Mouse (Mus musculus): Measurements from ENCODE around the gene Oaf. TPM values are rescaled to one million over a fixed set of nuclear protein-coding genes. Genes with fewer than 3 reads are reported as not detected.

Oaf gene
- polyA plus RNA-seq, 1 experiment from 2014 or later = 89.3 TPM

- WGBS = 57% methylated on average over 5 of the region's 5 CpGs
- no peak for ATAC-seq (ENCODE audit: insufficient number of reproducible peaks, insufficient read depth, low FRiP score, low TSS enrichment)
- Histone ChIP-seq H3K4me3 (no peak overlapping the region), H3K9ac (0 out of 2 replicates have a peak overlapping the region, but pooled peaks have one; percentile 19), H3K4me2 (replicated peaks) (no peak overlapping the region; the same call in 1 of the 2 replicates), H3K36me3 (peaks cover 46% of the 10 kb centered on the region), H3K9me3 (no peaks in the 10 kb centered on the region), H3K4me1 (peaks cover 72% of the 10 kb centered on the region), H3K27me3 (no peaks in the 10 kb centered on the region), H3K27ac (no peak overlapping the region)
Observed at GRCm38 (mm10) chr9:43233044-43233443, 6.7 kb downstream of the Oaf start.

- no peak overlapping the region; the same call in 1 of the 2 replicates for H3K4me2 ChIP-seq (replicated peaks)
- peak overlapping the region; percentile 76; the same call in 1 of the 2 replicates for H3K27ac ChIP-seq
- 0 out of 2 replicates have a peak overlapping the region, but pooled peaks have one; percentile 28 for H3K9ac ChIP-seq
- 11% methylated on average over 5 of the region's 5 CpGs for WGBS
- no peaks in the 10 kb centered on the region for H3K27me3 ChIP-seq
- ATAC-seq (ENCODE audit: insufficient number of reproducible peaks, insufficient read depth, low FRiP score, low TSS enrichment) = no peak
- no peaks in the 10 kb centered on the region for H3K9me3 ChIP-seq
- peaks cover 46% of the 10 kb centered on the region for H3K36me3 ChIP-seq
- no peak overlapping the region for H3K4me3 ChIP-seq
- peaks cover 64% of the 10 kb centered on the region for H3K4me1 ChIP-seq
Observed at GRCm38 (mm10) chr9:43232286-43232685, 7.4 kb downstream of the Oaf start.

GRCm38 (mm10) chr9:43231805-43232204 is 7.9 kb downstream of the Oaf start:
- 42% methylated on average over 4 of the region's 4 CpGs for WGBS
- Histone ChIP-seq H3K4me2 (replicated peaks) (no peak overlapping the region; the same call in 1 of the 2 replicates), H3K36me3 (peaks cover 46% of the 10 kb centered on the region), H3K27ac (peak overlapping the region; percentile 76), H3K27me3 (no peaks in the 10 kb centered on the region), H3K4me1 (peaks cover 62% of the 10 kb centered on the region), H3K9ac (0 out of 2 replicates have a peak overlapping the region, but pooled peaks have one; percentile 28), H3K4me3 (no peak overlapping the region), H3K9me3 (no peaks in the 10 kb centered on the region)
- peak; percentile 52; the same call in 1 of the 2 replicates for ATAC-seq (ENCODE audit: insufficient number of reproducible peaks, insufficient read depth, low FRiP score, low TSS enrichment)

- Histone ChIP-seq H3K4me2 (replicated peaks) (no peak overlapping the region), H3K4me1 (peaks cover 68% of the 10 kb centered on the region), H3K27me3 (no peaks in the 10 kb centered on the region), H3K9me3 (no peaks in the 10 kb centered on the region), H3K4me3 (no peak overlapping the region), H3K9ac (no peak overlapping the region), H3K27ac (peak overlapping the region; percentile 76), H3K36me3 (peaks cover 42% of the 10 kb centered on the region)
- 37% methylated on average over 4 of the region's 4 CpGs for WGBS
- no peak for ATAC-seq (ENCODE audit: insufficient number of reproducible peaks, insufficient read depth, low FRiP score, low TSS enrichment)
Observed at GRCm38 (mm10) chr9:43230886-43231285, 8.8 kb downstream of the Oaf start.

- WGBS = 91% methylated on average over 7 of the region's 7 CpGs
- H3K27ac ChIP-seq = 0 out of 2 replicates have a peak overlapping the region, but pooled peaks have one; percentile 50
- no peak overlapping the region for H3K4me2 ChIP-seq (replicated peaks)
- no peak overlapping the region for H3K9ac ChIP-seq
- no peak overlapping the region for H3K4me3 ChIP-seq
- ATAC-seq (ENCODE audit: insufficient number of reproducible peaks, insufficient read depth, low FRiP score, low TSS enrichment) = no peak
- H3K27me3 ChIP-seq = no peaks in the 10 kb centered on the region
- peaks cover 37% of the 10 kb centered on the region for H3K36me3 ChIP-seq
- H3K4me1 ChIP-seq = peaks cover 69% of the 10 kb centered on the region
- no peaks in the 10 kb centered on the region for H3K9me3 ChIP-seq
Observed at GRCm38 (mm10) chr9:43229962-43230361, 9.7 kb downstream of the Oaf start.

GRCm38 (mm10) chr9:43229398-43229895 is 10.3 kb downstream of the Oaf start:
- H3K36me3 ChIP-seq = peaks cover 39% of the 10 kb centered on the region
- H3K9me3 ChIP-seq = no peaks in the 10 kb centered on the region
- no peaks in the 10 kb centered on the region for H3K27me3 ChIP-seq
- H3K9ac ChIP-seq = no peak overlapping the region
- ATAC-seq (ENCODE audit: insufficient number of reproducible peaks, insufficient read depth, low FRiP score, low TSS enrichment) = no peak
- no peak overlapping the region for H3K4me2 ChIP-seq (replicated peaks)
- H3K27ac ChIP-seq = no peak overlapping the region
- no peak overlapping the region for H3K4me3 ChIP-seq
- 94% methylated on average over 10 of the region's 10 CpGs for WGBS
- peaks cover 63% of the 10 kb centered on the region for H3K4me1 ChIP-seq

GRCm38 (mm10) chr9:43228745-43229144 is 11.0 kb downstream of the Oaf start:
- peaks cover 37% of the 10 kb centered on the region for H3K36me3 ChIP-seq
- WGBS = 89% methylated on average over 2 of the region's 2 CpGs
- no peaks in the 10 kb centered on the region for H3K9me3 ChIP-seq
- peaks cover 57% of the 10 kb centered on the region for H3K4me1 ChIP-seq
- H3K27ac ChIP-seq = no peak overlapping the region
- no peak overlapping the region for H3K4me3 ChIP-seq
- no peak for ATAC-seq (ENCODE audit: insufficient number of reproducible peaks, insufficient read depth, low FRiP score, low TSS enrichment)
- no peaks in the 10 kb centered on the region for H3K27me3 ChIP-seq
- no peak overlapping the region for H3K9ac ChIP-seq
- no peak overlapping the region for H3K4me2 ChIP-seq (replicated peaks)

- Histone ChIP-seq H3K4me2 (replicated peaks) (no peak overlapping the region), H3K4me1 (peaks cover 46% of the 10 kb centered on the region), H3K27me3 (no peaks in the 10 kb centered on the region), H3K27ac (no peak overlapping the region), H3K9ac (no peak overlapping the region), H3K4me3 (no peak overlapping the region), H3K36me3 (peaks cover 40% of the 10 kb centered on the region), H3K9me3 (no peaks in the 10 kb centered on the region)
- WGBS = 88% methylated on average over 8 of the region's 8 CpGs
- ATAC-seq (ENCODE audit: insufficient number of reproducible peaks, insufficient read depth, low FRiP score, low TSS enrichment) = no peak
Observed at GRCm38 (mm10) chr9:43227626-43228025, 12.1 kb downstream of the Oaf start.

- WGBS = 65% methylated on average over 9 of the region's 9 CpGs
- Histone ChIP-seq H3K4me1 (peaks cover 36% of the 10 kb centered on the region), H3K27ac (no peak overlapping the region), H3K9ac (no peak overlapping the region), H3K9me3 (no peaks in the 10 kb centered on the region), H3K36me3 (peaks cover 48% of the 10 kb centered on the region), H3K27me3 (no peaks in the 10 kb centered on the region), H3K4me2 (replicated peaks) (no peak overlapping the region), H3K4me3 (no peak overlapping the region)
- ATAC-seq (ENCODE audit: insufficient number of reproducible peaks, insufficient read depth, low FRiP score, low TSS enrichment) = no peak
Observed at GRCm38 (mm10) chr9:43226573-43227160, 13.0 kb downstream of the Oaf start.

GRCm38 (mm10) chr9:43225481-43225880 is 14.2 kb downstream of the Oaf start:
- ATAC-seq (ENCODE audit: insufficient number of reproducible peaks, insufficient read depth, low FRiP score, low TSS enrichment) = no peak
- Histone ChIP-seq H3K27ac (peak overlapping the region; percentile 58), H3K9me3 (no peaks in the 10 kb centered on the region), H3K36me3 (peaks cover 53% of the 10 kb centered on the region), H3K9ac (0 out of 2 replicates have a peak overlapping the region, but pooled peaks have one; percentile 5), H3K4me1 (peaks cover 25% of the 10 kb centered on the region), H3K4me3 (no peak overlapping the region), H3K27me3 (no peaks in the 10 kb centered on the region), H3K4me2 (replicated peaks) (no peak overlapping the region)
- 16% methylated on average over 2 of the region's 2 CpGs for WGBS

GRCm38 (mm10) chr9:43224771-43225355 is 14.8 kb downstream of the Oaf start:
- peak overlapping the region; percentile 58; the same call in 1 of the 2 replicates for H3K27ac ChIP-seq

GRCm38 (mm10) chr9:43222429-43222715 is 17.3 kb downstream of the Oaf start:
- no peak for ATAC-seq (ENCODE audit: insufficient number of reproducible peaks, insufficient read depth, low FRiP score, low TSS enrichment)
- Histone ChIP-seq H3K27ac (peak overlapping the region; percentile 32), H3K4me2 (replicated peaks) (no peak overlapping the region), H3K9me3 (no peaks in the 10 kb centered on the region), H3K9ac (no peak overlapping the region), H3K36me3 (peaks cover 46% of the 10 kb centered on the region), H3K4me1 (peaks cover 20% of the 10 kb centered on the region), H3K27me3 (no peaks in the 10 kb centered on the region), H3K4me3 (no peak overlapping the region)
- 42% methylated on average over 8 of the region's 8 CpGs for WGBS

More at GRCm38 (mm10) chr9:43224771-43225355, 14.8 kb downstream of the Oaf start:
- Histone ChIP-seq H3K4me3 (no peak overlapping the region), H3K9me3 (no peaks in the 10 kb centered on the region), H3K27me3 (no peaks in the 10 kb centered on the region), H3K4me1 (peaks cover 20% of the 10 kb centered on the region), H3K4me2 (replicated peaks) (no peak overlapping the region), H3K9ac (no peak overlapping the region), H3K36me3 (peaks cover 47% of the 10 kb centered on the region)
- 62% methylated on average over 11 of the region's 11 CpGs for WGBS
- ATAC-seq (ENCODE audit: insufficient number of reproducible peaks, insufficient read depth, low FRiP score, low TSS enrichment) = no peak

Measured in embryonic facial prominence, embryonic 12.5 days (tissue).